Mouse (Mus musculus): ENCODE measurements around the gene Asz1.

Gene Asz1

DNA sequence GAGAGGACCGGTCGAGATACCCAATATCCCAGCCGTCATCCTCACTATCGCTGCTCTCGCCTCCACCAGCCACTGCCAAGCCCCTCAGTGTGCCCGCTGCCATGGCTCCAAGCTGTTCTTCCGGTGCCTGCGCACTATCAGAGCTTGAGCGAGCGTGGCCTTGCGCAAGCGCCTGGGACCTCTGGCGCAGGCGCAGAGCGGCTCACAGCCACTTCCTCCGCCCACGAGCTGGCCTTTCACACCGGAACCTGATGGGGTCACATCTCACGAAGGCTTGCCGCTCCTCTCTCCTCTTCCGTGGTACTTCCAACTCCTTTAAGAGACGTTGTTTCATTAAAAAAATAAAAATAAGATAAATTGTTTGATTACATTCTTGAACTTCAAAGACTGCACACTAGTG, at the start of gene Asz1:
Asz1 (minus strand) TSS at position 128 of the 400 bp plus-strand sequence.
- no peak for DNase-seq

DNA sequence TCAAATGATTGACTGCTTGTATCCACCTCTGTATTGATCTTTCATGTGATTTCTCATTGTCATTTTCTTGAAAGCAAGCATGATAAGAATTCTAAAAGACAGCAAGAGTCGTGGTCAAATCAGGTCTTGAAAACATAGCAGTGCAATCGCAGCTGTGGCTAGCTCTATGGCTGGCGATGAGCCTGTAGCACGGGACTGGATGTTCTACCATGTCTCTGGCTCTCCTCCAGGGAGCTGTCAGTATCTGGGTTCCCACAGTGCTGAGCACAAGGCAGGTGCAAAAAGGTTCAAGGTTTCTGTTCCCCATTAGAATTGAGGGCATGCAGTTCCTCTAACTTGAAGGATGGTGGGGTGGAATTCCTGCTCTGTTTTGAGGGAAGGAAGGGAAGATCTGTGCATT, 44.2 kb upstream of the Asz1 start:
- DNase-seq = peak; percentile 10

DNA sequence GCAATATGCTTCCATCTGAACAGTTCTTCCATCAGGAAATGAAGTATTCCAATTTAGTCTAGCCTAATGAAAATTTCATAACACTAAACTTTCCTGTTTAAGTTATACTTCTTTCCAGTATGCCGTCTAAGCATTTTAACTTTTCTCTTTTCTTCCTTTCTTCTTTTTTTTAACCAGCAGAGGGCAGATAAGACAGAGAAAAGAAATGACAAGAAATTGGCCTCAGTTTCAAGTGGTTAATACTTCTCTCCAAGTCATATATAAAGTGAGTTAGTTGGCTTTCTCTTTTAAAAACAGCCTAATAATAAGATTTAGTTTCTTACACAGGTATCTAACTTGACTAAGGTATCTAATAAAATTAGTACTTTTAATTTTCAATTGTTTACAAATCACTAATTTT, 26.4 kb upstream of the Asz1 start:
- DNase-seq = no peak

DNA sequence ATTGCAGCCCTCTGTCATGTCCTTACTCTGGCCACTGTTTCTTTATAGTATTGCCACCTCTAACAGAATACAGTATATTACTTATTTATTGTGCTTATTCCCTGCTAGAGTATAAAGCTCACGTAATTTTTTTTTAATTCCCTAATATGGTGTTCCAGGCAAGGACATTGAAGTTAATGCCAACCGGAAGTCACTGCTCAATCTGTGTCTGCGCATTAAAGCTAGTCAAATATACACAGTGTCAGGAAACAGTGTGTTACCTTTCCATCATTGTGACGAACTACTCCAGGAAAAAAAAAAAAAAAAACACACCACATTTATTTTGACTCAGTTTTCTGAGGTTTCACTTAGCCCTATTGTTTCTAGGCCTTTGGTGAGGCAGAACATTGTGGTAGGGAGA, 19.2 kb upstream of the Asz1 start:
- DNase-seq = no peak

DNA sequence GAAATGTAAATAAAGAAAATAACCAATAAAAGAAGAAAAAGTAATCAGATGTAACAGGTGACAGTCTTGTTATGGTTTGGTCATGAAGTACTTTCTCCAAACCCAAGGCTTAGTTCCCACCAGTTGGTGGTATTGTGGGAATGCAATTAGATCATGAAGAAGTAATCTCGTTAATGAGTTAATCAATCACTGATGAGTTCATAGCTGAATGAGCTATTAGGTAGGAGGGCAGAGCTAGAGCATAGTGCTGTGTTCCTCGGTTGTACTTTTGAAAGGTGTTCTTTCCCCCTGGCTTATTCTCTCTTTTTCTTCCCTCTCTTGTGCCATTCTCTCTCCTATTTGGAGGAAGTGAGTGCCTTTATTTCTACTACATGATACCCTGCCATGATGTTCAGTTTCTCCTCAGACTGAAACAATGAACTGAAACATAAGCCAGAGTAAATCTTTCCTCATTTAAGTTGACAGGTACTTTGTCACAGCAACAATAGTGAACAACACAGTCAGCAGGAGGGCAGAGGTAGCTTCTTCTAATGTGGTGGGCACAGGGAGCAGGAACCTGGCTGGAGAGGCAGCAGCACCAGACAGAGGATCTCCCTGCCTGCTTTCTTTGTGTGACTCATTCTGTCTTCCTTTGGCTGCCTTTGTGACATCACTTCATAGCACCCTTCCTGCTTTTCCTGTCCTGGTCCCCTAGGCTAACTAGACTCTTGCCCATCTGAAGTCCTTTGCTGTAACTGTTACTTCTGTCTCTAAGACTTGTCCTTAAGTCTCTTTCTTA, 18.5 kb upstream of the Asz1 start:
- DNase-seq = no peak

DNA sequence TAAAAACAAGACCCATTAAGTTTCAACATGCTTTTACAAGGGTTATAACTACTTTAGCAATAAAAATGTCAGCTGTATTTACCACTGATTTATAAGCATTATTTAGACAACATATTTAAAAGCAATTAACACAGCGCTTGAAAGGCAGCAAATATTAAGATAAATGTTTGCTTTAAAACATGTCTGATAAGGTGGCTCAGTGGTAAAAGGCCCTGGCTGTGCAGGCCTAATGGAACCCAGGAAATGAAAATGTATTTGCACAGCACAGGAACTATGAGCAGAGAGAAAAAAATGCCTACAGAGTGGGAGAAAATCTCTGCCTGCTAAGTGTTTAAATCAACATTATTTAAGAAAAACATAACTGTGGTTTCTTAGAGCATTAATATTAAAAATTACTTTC, 12.0 kb downstream of the Asz1 start:
- DNase-seq = no peak

DNA sequence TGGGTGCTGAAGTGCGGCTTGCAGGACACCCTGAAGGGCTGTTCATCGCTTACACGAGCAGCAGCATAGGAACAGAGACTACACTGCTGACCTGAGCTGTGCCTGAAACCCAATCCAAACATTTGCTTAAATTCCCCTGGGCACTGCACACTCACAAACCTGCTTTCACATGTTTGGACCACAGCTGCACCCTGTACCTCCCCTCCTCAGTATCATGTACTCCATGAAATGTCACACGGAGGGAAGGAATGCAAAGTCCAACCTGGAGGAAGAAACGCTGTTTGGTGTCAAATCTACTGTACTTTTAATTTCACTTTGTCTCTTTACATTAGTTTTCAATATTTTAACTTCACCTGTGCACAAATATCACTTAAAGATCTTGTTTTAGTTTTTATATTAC, 19.8 kb downstream of the Asz1 start:
- DNase-seq = no peak

DNA sequence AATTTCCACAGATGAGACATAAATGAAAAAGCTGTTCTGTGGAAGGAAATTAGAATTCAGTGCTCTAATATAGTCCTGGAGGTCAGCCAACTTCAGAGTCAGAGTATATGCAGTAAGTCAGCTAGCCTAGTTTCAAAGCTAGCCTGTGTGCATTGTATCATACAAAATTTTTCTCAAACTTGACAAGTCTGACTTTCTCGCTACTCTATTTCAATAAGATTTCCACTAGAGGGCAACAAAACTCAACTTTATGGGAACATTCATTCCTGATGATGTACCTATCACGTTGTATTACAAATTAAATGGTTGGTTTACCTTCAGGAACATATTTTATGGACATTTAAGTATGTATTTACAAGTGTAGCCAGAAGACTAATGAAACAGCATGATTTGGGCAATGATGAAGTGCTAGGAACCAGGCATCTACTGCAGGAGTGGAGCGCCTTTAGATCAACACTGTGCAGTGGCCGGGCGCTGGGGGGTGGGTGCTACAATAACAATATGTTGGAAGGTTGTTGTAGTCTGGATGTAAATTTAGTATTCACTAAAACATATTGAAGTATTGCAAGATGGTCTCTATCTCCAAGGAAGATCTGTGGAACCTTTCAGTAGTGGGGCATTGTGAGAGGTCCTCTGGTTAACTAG, 21.6 kb downstream of the Asz1 start:
- DNase-seq = no peak

DNA sequence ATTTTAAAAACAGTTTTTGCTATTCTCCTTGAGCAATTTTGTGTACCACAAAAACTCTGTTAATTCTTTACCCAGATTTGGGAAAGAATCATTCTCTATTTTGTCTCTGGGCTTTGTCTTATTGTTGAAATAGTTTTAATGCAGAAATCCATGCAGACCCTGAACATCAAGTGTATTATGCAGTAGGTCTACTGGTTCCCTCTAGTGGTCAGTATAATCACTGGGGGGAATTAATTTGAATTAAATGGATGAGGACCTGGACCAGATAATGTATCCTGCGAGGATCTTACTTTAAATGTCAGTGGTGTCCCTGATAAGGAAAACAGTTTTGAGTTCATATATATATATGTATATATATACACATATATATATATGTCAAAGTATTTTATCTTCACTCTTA, 30.2 kb downstream of the Asz1 start:
- DNase-seq = no peak

DNA sequence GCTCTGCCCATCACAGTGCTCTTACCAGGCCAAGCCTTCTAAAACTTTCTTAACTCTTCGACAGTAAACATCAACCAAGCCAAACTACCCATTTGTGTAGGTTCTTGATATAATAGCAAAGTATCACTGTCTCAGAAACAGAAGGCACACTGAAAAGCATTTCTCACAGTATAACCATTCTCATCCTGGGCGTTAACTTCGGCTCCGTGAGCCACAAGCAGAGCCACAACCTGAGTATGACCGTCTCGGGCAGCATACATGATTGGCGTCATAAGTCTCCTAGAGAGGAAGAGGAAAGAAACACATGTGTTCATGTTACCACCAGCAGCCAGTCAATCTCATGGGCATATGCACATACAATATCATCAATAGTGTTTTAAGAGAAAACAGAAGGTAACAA, 31.9 kb downstream of the Asz1 start:
- no peak for DNase-seq

DNA sequence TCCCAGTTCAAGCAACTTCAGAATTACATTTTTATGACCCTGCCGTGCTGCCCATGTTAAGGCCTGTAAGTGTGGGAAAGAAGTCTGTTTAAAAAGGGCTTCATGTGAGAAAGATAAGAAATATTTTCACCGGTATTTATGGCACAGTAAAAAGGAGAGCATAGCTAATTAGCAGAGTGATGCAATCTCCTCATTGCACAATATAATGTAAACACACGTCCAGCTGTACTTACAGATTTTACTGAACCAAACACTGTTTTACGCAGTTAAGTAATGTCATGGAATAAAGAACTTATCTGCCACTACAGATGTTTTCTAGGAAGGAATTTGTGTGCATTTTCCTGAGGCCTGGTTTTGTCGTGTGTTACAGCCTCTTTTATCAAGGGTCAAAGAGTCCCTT, 32.3 kb downstream of the Asz1 start:
- no peak for DNase-seq

DNA sequence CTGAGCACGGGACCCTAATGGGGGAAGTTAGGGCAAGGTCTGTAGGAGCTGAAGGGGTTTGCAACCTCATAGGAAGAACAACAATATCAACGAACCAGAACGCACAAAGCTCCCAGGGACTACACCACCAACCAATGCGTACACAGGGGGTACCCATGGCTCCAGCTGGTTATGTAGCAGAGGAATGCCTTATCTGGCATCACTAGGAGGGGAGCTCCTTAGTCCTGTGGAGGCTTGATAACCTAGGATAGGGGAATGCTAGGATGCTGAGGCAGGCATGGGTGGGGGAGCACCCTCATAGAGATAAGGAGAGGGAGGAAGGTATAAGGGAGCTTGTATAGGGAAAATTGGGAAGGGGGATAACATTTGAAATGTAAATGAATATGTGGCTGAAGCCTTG, 51.0 kb downstream of the Asz1 start:
- DNase-seq = no peak

DNA sequence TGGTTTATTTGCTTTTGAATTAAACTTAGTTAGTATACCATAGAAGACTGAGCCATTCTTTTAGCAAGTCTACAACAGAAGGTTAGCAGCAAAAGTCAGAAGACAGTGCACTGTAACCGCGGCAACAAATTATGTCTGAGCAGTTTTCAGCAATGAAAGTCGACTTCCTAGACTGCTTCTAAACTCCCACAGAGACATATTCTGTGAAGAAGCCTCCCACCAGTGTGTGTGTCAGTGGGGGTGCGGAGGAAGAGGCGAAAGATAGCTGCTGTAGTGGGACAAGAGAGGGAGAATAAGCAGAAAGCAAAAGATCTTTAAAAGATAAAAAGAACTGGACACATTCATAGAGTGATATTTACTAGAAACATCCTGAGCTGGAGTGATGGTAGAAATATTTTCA, 57.2 kb downstream of the Asz1 start:
- no peak for DNase-seq

DNA sequence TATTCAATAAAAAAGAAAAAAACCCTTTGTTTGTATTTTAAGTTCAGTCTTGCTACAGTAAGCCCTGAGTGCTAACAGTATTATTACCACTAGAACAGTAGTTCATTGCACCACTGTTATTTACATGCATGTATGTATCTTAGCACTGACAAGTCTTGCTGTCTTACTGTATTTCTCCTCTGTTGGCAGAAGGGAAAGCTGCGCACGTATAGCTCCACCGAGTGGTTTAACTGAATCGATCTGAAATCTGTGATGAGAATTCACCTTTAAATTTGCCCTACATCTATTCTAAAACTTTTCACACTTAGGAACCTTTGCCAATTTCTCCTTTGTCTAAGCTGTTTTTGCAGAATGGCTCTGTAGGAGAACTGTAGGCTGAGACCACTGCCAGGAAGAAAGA, 64.6 kb downstream of the Asz1 start:
- no peak for DNase-seq

DNA sequence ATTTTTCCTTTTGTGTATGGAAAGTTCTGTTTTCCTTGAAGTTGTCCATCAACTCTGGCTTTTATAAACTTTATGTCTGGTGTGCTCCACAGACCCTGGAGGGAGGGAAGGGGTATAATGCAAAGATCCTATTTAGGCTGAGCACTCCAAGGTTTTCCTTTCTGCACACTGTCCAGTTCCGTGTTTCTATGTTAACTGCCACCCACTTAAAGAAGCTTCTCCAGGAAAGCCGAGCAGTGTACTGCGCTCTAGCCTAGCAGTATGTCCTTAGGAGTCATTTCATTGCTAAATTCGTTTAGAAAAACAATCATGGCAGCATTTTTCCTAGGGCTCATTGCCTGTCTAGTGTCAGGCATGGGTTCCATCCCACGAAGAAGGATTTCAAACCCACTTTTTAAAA, 65.7 kb downstream of the Asz1 start:
- no peak for DNase-seq

DNA sequence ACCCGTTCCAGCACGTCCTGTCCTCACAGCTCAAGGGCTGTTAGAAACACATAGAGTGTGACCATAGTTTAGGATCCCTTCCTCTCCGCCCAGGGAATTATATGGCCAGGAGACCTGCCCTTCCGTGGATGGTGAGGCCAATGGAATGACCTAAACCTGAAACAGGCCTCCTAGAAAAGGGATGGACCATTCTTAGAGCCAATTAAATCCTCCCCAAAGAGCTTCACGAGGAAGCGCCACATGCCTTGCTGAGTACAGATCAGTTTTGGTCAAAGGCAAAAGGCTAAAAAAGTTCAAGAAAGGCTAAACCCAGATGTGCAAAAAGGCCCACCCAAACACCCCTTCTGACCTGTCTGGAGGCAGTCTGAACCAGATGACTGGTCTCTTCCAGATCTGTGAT, 76.6 kb downstream of the Asz1 start:
- DNase-seq = no peak

DNA sequence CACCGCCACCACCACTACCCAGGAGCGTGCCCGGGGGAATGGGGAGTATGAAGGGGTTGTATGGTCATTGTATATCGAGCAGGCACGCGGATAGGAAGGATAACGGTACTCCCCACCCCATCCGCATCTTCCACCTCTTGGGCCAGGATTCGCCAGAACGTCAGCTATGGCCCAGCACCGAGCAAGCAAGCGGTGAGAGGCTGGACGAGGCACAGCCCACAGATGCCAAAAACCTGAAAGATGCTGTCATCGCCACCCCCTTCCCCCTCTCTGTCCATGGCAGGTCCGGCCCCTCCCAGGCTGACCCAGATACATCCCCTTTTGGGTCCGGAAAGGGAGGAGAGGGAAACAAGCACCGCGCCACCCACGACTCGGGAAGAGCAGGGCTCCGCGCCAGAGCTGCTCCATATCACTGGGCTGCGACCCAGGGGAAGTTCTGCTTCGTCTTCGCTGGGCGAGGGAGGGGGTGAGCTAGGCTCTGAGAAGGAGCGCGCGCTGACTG, 77.3 kb downstream of the Asz1 start:
- peak; percentile 48 for DNase-seq

DNA sequence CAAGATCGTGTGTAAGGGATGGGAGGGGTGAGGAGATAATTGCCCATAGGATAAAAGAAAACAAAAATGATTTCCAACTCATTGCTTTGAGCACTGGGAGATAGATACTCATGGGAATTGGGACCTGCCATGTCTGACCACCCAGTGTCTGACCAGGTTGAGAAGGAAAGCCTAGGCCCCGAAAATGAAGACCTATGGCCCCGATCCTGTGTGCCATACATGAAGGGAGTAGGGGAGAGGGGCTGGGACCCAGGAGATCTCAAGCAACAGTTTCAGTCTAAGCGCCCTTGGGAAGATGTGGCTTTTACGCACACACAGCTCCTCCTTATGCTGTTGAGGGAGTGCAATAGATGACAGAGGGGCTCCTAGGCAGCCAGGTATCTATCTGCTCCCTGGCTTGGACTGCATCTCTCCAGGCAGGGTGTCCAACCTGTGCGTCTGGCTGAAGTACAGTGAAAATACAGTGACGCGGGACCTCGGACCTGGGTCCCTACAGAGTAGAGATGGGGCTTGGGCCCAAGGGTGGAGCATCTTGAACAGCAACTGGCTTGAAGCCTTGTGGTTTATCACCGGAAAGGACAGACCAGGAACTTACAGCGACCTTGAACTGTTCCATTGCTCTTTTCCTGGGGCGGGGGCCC, 77.9 kb downstream of the Asz1 start:
- no peak for DNase-seq

DNA sequence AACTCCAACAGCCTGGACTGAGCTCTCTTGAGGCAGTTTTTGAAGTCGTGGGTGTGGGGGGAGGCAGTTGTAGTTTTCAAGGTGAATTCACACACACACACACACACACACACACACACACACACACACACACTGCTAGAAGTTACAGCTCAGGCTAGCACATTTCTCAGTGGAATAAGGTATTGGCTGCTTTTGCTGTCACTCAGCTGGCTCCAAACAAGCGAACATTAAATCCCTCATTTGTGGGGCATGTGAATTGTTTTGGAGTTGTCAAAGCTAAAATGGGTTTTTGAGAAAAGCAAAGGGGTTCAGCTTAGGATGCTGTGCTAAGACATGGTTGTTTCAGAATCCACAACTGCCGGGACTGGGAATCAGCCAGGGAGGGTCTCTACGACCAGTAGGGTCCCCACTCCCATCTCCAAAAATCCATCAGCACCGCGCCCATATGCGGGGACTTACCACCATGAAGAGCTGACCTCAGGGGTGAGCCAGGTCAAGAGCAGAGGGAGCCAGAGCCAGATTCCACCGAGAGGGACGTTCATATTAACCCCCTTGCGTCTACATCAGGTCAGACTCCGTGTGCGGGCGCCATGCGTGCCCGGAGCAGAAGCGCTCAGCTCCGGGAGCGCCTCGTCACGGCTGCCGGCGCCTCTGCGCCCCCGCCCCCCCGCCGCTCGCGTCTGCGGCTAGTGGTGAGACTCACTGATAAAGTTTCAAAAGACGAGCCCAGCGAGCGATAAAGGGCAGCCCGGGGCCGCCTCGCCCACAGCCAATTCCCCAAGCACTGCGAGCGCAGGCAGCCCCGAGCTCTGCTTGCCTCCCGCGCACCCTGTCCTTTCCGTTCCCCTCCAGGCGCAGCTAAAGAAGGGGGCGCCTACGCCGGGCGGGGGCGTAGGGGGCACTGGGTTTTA, 78.9 kb downstream of the Asz1 start, which contains the start of gene Wnt2:
Wnt2 (minus strand) TSS at position 840 of the 911 bp plus-strand sequence.
- DNase-seq = peak; percentile 30

DNA sequence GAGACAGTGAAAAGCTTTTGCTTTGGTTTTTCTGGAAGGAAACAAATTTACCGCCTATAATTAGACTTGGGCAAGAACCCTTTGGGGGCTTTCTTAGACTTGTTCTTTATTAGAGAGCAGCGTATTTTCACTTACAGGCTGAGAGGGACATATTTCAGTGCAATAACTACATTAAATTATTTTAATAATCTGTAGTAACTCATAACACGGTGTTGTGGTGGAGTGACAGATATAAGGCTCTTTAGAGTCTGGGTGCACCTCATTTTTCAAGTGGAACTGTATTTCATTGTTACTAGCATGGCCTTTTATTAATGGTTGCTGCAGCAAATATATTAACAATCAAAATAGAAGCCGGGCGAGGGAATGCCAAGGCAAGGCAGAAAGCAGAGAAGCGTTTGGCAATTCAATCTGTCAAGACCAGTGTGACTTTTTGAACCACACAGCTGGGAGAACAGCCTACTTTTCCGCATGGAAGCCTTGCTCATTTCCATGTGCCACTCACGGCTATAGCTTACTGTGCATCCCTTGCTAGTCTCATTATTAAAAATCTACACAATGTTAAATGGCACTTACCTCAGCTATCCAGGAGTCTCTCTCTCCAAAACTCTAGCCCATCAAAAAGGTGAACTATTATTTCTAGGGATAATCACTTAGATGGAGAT, 84.6 kb downstream of the Asz1 start:
- DNase-seq = no peak

DNA sequence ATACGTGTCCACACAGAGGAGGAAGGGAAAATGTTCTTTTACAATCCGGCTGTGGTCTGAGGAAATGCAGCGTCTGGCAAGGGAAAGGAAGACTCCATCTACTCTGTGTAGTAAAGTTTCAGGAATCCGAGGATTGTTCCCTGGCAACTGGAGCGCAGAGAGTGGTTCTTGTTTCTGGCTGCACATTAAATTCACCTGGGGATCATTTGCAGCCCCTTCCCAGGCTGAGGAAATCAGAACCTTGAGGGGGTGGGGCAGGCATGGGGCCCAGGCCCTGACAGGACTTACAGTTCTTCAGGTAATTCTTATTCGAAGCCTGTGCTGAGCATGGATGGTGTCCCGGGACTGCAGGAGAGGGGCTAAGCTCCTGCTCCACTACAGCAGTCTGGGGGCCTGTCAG, 95.5 kb downstream of the Asz1 start:
- DNase-seq = no peak

DNA sequence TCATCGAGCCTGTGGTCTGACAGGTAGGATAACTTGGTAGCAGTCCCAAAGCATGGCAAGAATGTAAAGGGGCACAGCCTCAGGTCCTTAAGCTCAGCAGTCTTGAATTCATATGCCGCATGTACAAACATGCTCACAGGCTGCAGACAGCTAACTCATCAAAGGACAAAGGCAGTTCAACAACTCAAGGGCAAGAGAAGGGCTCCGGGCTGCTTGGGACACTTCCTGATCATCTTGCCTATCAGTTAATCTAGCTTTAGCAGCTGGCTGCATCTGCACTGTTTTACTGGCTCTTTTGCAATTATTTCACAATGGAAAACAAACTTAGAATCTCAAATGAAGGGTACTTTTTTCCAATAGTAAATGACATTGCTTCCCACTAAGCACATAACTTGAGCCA, 101.5 kb downstream of the Asz1 start:
- DNase-seq = no peak

Measured in right cerebral cortex, postnatal 4 days (tissue).